Mouse (Mus musculus): ENCODE results near the gene Cmtm7. TPM values are rescaled to one million over a fixed set of nuclear protein-coding genes. Genes with fewer than 3 reads are reported as not detected.

Gene Cmtm7
- polyA plus RNA-seq (2014; fragmentation: Illumina TruSeq; extraction: RNeasy Lipid Tissue Mini Kit (QIAGEN cat#74804); ENCODE audit: low replicate concordance) = 0.71 TPM

GRCm38 (mm10) chr9:114781526-114782212 is at the start of gene Cmtm7:
Gene Cmtm7 (minus strand): TSS chr9:114781856.

DNA sequence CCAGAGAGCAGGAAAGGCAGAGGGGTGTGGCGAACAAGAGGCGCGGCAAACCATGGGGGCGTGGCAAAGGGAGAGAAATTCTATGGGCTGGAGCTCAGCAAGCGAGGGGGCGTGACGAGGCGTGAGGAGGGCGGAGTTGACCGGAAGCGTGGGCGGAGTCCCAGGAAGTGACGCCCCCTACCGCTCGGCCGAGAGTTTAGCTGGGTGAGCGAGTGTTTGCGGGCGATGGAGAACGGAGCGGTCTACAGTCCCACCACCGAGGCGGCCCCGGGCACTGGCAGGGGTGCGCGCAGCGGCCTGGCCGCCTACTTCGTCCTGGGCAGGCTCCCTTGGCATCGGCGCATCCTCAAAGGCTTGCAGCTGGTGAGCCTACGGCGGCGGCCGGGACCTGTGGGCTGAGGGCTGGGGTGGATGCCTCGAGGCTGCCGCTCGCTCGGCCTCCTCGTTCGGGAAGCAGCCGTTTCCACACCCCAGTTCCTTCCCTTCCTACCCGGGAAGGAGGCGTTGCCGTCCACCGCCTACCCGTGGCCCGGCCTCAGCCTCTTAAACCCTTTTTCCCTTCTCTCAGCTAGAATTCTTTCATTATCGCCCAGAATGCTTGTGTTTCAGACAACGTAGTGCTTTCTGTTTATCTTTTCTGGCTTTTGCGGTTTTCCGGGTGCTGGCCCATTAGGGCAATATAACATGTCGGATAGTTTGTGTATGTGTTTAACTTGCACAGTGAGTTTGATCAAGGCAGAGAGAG is 50.5 kb downstream of the Cmtm7 start, which contains the start of gene Cmtm6:
Cmtm6 (plus strand) TSS at position 106 of the 745 bp plus-strand sequence.

Other genes starting within 250 kb of the Cmtm7 start
- not detected for gene Trim71, start 217.5 kb downstream of the Cmtm7 start, polyA plus RNA-seq (2014; fragmentation: Illumina TruSeq; extraction: RNeasy Lipid Tissue Mini Kit (QIAGEN cat#74804); ENCODE audit: low replicate concordance)
- 26.2 TPM for gene Cnot10, start 141.7 kb downstream of the Cmtm7 start, polyA plus RNA-seq (2014; fragmentation: Illumina TruSeq; extraction: RNeasy Lipid Tissue Mini Kit (QIAGEN cat#74804); ENCODE audit: low replicate concordance)
- gene Dync1li1, start 93.1 kb downstream of the Cmtm7 start, polyA plus RNA-seq (2014; fragmentation: Illumina TruSeq; extraction: RNeasy Lipid Tissue Mini Kit (QIAGEN cat#74804); ENCODE audit: low replicate concordance) = 54.3 TPM
- 155 TPM for gene Cmtm6, start 50.7 kb downstream of the Cmtm7 start, polyA plus RNA-seq (2014; fragmentation: Illumina TruSeq; extraction: RNeasy Lipid Tissue Mini Kit (QIAGEN cat#74804); ENCODE audit: low replicate concordance)
- 5.2 TPM for gene Cmtm8, start 62.3 kb upstream of the Cmtm7 start, polyA plus RNA-seq (2014; fragmentation: Illumina TruSeq; extraction: RNeasy Lipid Tissue Mini Kit (QIAGEN cat#74804); ENCODE audit: low replicate concordance)
- gene Gpd1l, start 152.1 kb upstream of the Cmtm7 start, polyA plus RNA-seq (2014; fragmentation: Illumina TruSeq; extraction: RNeasy Lipid Tissue Mini Kit (QIAGEN cat#74804); ENCODE audit: low replicate concordance) = 51.3 TPM
- 0.78 TPM for gene Osbpl10, start 196.7 kb upstream of the Cmtm7 start, polyA plus RNA-seq (2014; fragmentation: Illumina TruSeq; extraction: RNeasy Lipid Tissue Mini Kit (QIAGEN cat#74804); ENCODE audit: low replicate concordance)
- 42.0 TPM for gene Rps27rt, start 200.9 kb upstream of the Cmtm7 start, polyA plus RNA-seq (2014; fragmentation: Illumina TruSeq; extraction: RNeasy Lipid Tissue Mini Kit (QIAGEN cat#74804); ENCODE audit: low replicate concordance)